Comparison of ENCODE assay signal across 7 mouse cellular contexts in the genomic region with DNA sequence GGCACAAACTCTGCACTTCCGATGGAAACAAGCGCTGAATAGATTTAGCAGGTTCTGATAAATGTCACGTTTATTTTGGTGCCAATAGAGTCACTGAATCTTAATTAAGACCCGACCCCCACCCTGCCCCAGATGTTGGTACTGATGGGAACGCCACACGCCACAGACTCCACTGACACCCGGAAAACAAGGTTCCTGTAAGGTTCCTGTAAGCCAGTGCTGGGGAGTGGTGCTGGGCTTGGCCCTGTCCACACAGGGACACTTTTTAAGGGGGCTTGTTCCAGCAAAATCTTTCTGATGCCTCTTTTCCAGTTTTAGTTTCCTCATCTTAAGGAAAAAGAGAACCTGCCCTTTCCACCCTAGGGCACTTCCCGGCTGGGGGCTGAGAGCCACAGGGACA.
A peak's percentile ranks its signal among the peaks of the same experiment; 100 is the strongest.
DNase-seq lines count a peak whose midpoint lies in the region; ATAC-seq and TF ChIP-seq lines count a peak whose summit lies in the region.

No protein-coding gene starts in this region.

- WGBS in lung, postnatal 0 days: 19% methylated on average over 8 of the region's 8 CpGs
- WGBS in heart, embryonic 14.5 days: 14% methylated on average over 8 of the region's 8 CpGs
- 8% methylated on average over 8 of the region's 8 CpGs for WGBS in liver, embryonic 12.5 days (ENCODE audit: insufficient replicate concordance)

- peak overlapping the region; percentile 25; the same call in 1 of the 2 replicates for H3K4me3 ChIP-seq in lung, postnatal 0 days (ENCODE audit: low read depth, low read length)
- H3K4me3 ChIP-seq in heart, embryonic 14.5 days (ENCODE audit: control insufficient read depth in 1 of 2, insufficient read depth in 1 of 2, low read depth in 1 of 2, low read length in 2 of 2): peak overlapping the region in 1 of 2 experiments; percentile 43; a peak in 2 of 4 replicates
- no peak overlapping the region for H3K4me3 ChIP-seq in liver, embryonic 12.5 days
- no peak overlapping the region for H3K4me3 ChIP-seq in left cerebral cortex, adult 2 months

- H3K27me3 ChIP-seq in lung, postnatal 0 days (replicated peaks; ENCODE audit: insufficient read depth, low read length): no peaks in the 10 kb centered on the region
- H3K27me3 ChIP-seq in heart, embryonic 14.5 days (ENCODE audit: control insufficient read depth, insufficient read depth, low read length): peaks cover 9% of the 10 kb centered on the region
- peaks cover 10% of the 10 kb centered on the region for H3K27me3 ChIP-seq in liver, embryonic 12.5 days (replicated peaks)

- TF ChIP-seq CTCF in lung, postnatal 0 days (IDR thresholded peaks at IDR 0.05): no peak
- TF ChIP-seq CTCF in left cerebral cortex, adult 2 months (IDR thresholded peaks at IDR 0.05): no peak

- H3K36me3 ChIP-seq in lung, postnatal 0 days (ENCODE audit: insufficient read depth, low read length): no peaks in the 10 kb centered on the region
- H3K36me3 ChIP-seq in heart, embryonic 14.5 days (ENCODE audit: control insufficient read depth, insufficient read depth, low read length): no peaks in the 10 kb centered on the region
- no peaks in the 10 kb centered on the region for H3K36me3 ChIP-seq in liver, embryonic 12.5 days

- H3K27ac ChIP-seq in lung, postnatal 0 days (ENCODE audit: low read length): no peak overlapping the region
- H3K27ac ChIP-seq in heart, embryonic 14.5 days (replicated peaks in 1 of 2; ENCODE audit: control insufficient read depth in 1 of 2, insufficient read depth in 1 of 2, low read depth in 2 of 2, low read length in 2 of 2): 0 out of 4 replicates have a peak overlapping the region, but pooled peaks of 1 of the 2 experiments have one; percentile 4
- no peak overlapping the region for H3K27ac ChIP-seq in liver, embryonic 12.5 days
- no peak overlapping the region; the same call in 1 of the 2 replicates for H3K27ac ChIP-seq in left cerebral cortex, adult 2 months

- TF ChIP-seq EP300 in lung, postnatal 0 days (IDR thresholded peaks at IDR 0.05): no peak

- DNase-seq in lung, postnatal 0 days (ENCODE audit: low spot score): no peak
- no peak for DNase-seq in lung, postnatal 4 days
- no peak for DNase-seq in left cerebral cortex, adult 2 months (ENCODE audit: extremely low spot score in 1 of 2, low spot score in 2 of 2)
- DNase-seq in cerebellum, adult 18-20 months: no peak

- no peak; the same call in 1 of the 2 replicates for ATAC-seq in lung, postnatal 0 days
- no peak for ATAC-seq in heart, embryonic 14.5 days (ENCODE audit: insufficient number of reproducible peaks, insufficient read depth, low FRiP score, low read depth)
- ATAC-seq in liver, embryonic 12.5 days: no peak
- ATAC-seq in megakaryocyte-erythroid progenitor cell, adult 5-6 weeks (replicated peaks; ENCODE audit: low FRiP score, low TSS enrichment, poor library complexity, severe bottlenecking): no peak

- no peaks in the 10 kb centered on the region; the same call in 1 of the 2 replicates for H3K4me1 ChIP-seq in lung, postnatal 0 days (ENCODE audit: insufficient read depth, low read depth, low read length)
- H3K4me1 ChIP-seq in heart, embryonic 14.5 days (ENCODE audit: control insufficient read depth in 2 of 2, insufficient read depth in 2 of 2, low read length in 2 of 2): peaks cover 8 to 10% of the 10 kb centered on the region in 2 experiments
- 0 out of 2 replicates have a peak, but pooled peaks cover 2% of the 10 kb centered on the region for H3K4me1 ChIP-seq in liver, embryonic 12.5 days

- H3K4me2 ChIP-seq in lung, postnatal 0 days (replicated peaks; ENCODE audit: low read depth, low read length): peak overlapping the region; percentile 60
- peak overlapping the region; percentile 77 for H3K4me2 ChIP-seq in heart, embryonic 14.5 days (ENCODE audit: low read length)
- peak overlapping the region; percentile 51 for H3K4me2 ChIP-seq in liver, embryonic 12.5 days

- H3K9me3 ChIP-seq in lung, postnatal 0 days (ENCODE audit: low read length): no peaks in the 10 kb centered on the region
- no peaks in the 10 kb centered on the region for H3K9me3 ChIP-seq in heart, embryonic 14.5 days (ENCODE audit: control insufficient read depth, low read length)
- no peaks in the 10 kb centered on the region for H3K9me3 ChIP-seq in liver, embryonic 12.5 days (replicated peaks)

- intact Hi-C loops in left cerebral cortex, adult 2 months (cut with DNase I): loop anchor here (1.0 kb wide), 1 partner anchor 18 kb away; no protein-coding TSS in a partner anchor

- no peak overlapping the region for H3K9ac ChIP-seq in lung, postnatal 0 days (replicated peaks; ENCODE audit: low read depth)
- 0 out of 2 replicates have a peak overlapping the region, but pooled peaks have one; percentile 52 for H3K9ac ChIP-seq in heart, embryonic 14.5 days (ENCODE audit: low read length)
- H3K9ac ChIP-seq in liver, embryonic 12.5 days: no peak overlapping the region
